15 mouse cellular contexts compared by ENCODE assay signal in genomic region chr2:165757799-165758198, GRCm38 (mm10).
DNase-seq lines count a peak whose midpoint lies in the region; ATAC-seq and TF ChIP-seq lines count a peak whose summit lies in the region.
"Had no signal": no experiment of that assay in that cellular context is flagged by ENCODE, and none has a peak within 500 bp of the region (broad histone marks: within the 10 kb centered on the region; RNA-seq: fewer than 3 reads in every experiment).

No protein-coding gene starts in this region.

- no peak overlapping the region for H3K4me2 ChIP-seq in forebrain, embryonic 14.5 days (ENCODE audit: low read length)
- no peak overlapping the region for H3K4me2 ChIP-seq in limb, embryonic 14.5 days (replicated peaks; ENCODE audit: low read depth, low read length, severe bottlenecking)
- no peak overlapping the region for H3K4me2 ChIP-seq in neural tube, embryonic 11.5 days (ENCODE audit: low read depth)
- H3K4me2 ChIP-seq: heart, embryonic 13.5 days; limb, embryonic 13.5 days had no signal

- H3K9ac ChIP-seq in forebrain, embryonic 14.5 days (ENCODE audit: low read length): no peak overlapping the region
- no peak overlapping the region for H3K9ac ChIP-seq in limb, embryonic 14.5 days (ENCODE audit: low read depth, low read length, severe bottlenecking)
- no peak overlapping the region for H3K9ac ChIP-seq in neural tube, embryonic 11.5 days (ENCODE audit: low read length)
- H3K9ac ChIP-seq: heart, embryonic 13.5 days; limb, embryonic 13.5 days had no signal

- no peak for DNase-seq in embryonic facial prominence, embryonic 10.5 days (ENCODE audit: low spot score)
- DNase-seq in forebrain, embryonic 14.5 days (ENCODE audit: low spot score): peak; percentile 28
- DNase-seq in limb, embryonic 14.5 days (ENCODE audit: low spot score): peak; percentile 23
- peak; percentile 59 for DNase-seq in neural tube, embryonic 11.5 days (ENCODE audit: low spot score)
- no peak for DNase-seq in right cerebral cortex, postnatal 4 days
- DNase-seq in adrenal gland, postnatal 36 days: no peak
- no peak for DNase-seq in kidney, adult 18-20 months
- no peak for DNase-seq in lung, postnatal 25 days (ENCODE audit: low spot score)
- DNase-seq: cerebellum, postnatal 25 days; kidney, postnatal 10 days had no signal

- H3K36me3 ChIP-seq in embryonic facial prominence, embryonic 10.5 days (replicated peaks): peaks cover 13% of the 10 kb centered on the region
- H3K36me3 ChIP-seq in forebrain, embryonic 14.5 days (ENCODE audit: control insufficient read depth, insufficient read depth, low read length): no peaks in the 10 kb centered on the region
- no peaks in the 10 kb centered on the region for H3K36me3 ChIP-seq in limb, embryonic 14.5 days (ENCODE audit: control insufficient read depth, insufficient read depth, low read length)
- H3K36me3 ChIP-seq in neural tube, embryonic 11.5 days (ENCODE audit: control insufficient read depth, insufficient read depth, low read length): no peaks in the 10 kb centered on the region
- H3K36me3 ChIP-seq: heart, embryonic 13.5 days; limb, embryonic 13.5 days had no signal

- no peak for TF ChIP-seq POLR2A in limb, embryonic 14.5 days (IDR thresholded peaks at IDR 0.05; ENCODE audit: borderline replicate concordance, extremely low read depth, insufficient read depth, insufficient read length)

- H3K27me3 ChIP-seq in embryonic facial prominence, embryonic 10.5 days (replicated peaks; ENCODE audit: low read depth, poor library complexity, severe bottlenecking): no peaks in the 10 kb centered on the region
- no peaks in the 10 kb centered on the region for H3K27me3 ChIP-seq in forebrain, embryonic 14.5 days (replicated peaks; ENCODE audit: control insufficient read depth, insufficient read depth, low read length)
- H3K27me3 ChIP-seq in limb, embryonic 14.5 days (ENCODE audit: control insufficient read depth, insufficient read depth, low read length): no peaks in the 10 kb centered on the region
- no peaks in the 10 kb centered on the region for H3K27me3 ChIP-seq in neural tube, embryonic 11.5 days (ENCODE audit: control insufficient read depth, insufficient read depth, low read length)
- H3K27me3 ChIP-seq: heart, embryonic 13.5 days; limb, embryonic 13.5 days had no signal

- no peaks in the 10 kb centered on the region for H3K9me3 ChIP-seq in embryonic facial prominence, embryonic 10.5 days
- no peaks in the 10 kb centered on the region for H3K9me3 ChIP-seq in forebrain, embryonic 14.5 days (replicated peaks; ENCODE audit: control insufficient read depth, low read length)
- H3K9me3 ChIP-seq in limb, embryonic 14.5 days (ENCODE audit: control insufficient read depth, low read length): no peaks in the 10 kb centered on the region
- no peaks in the 10 kb centered on the region for H3K9me3 ChIP-seq in neural tube, embryonic 11.5 days (ENCODE audit: control insufficient read depth, low read length)
- H3K9me3 ChIP-seq: heart, embryonic 13.5 days; limb, embryonic 13.5 days had no signal

- H3K4me1 ChIP-seq in embryonic facial prominence, embryonic 10.5 days: peaks cover 23% of the 10 kb centered on the region
- peaks cover 6% of the 10 kb centered on the region for H3K4me1 ChIP-seq in forebrain, embryonic 14.5 days (ENCODE audit: control insufficient read depth, insufficient read depth, low read length)
- no peaks in the 10 kb centered on the region for H3K4me1 ChIP-seq in limb, embryonic 14.5 days (ENCODE audit: control insufficient read depth, insufficient read depth, low read length)
- peaks cover 10% of the 10 kb centered on the region for H3K4me1 ChIP-seq in neural tube, embryonic 11.5 days (ENCODE audit: control insufficient read depth, insufficient read depth, low read length)
- H3K4me1 ChIP-seq: heart, embryonic 13.5 days; limb, embryonic 13.5 days had no signal

- no peak overlapping the region for H3K4me3 ChIP-seq in embryonic facial prominence, embryonic 10.5 days
- no peak overlapping the region for H3K4me3 ChIP-seq in forebrain, embryonic 14.5 days (ENCODE audit: low read depth, low read length)
- H3K4me3 ChIP-seq in limb, embryonic 14.5 days (replicated peaks; ENCODE audit: low read length): no peak overlapping the region
- no peak overlapping the region for H3K4me3 ChIP-seq in neural tube, embryonic 11.5 days (ENCODE audit: low read depth, low read length)
- H3K4me3 ChIP-seq: erythroblast, embryonic 14.5 days; heart, embryonic 13.5 days; limb, embryonic 13.5 days had no signal

- no peak for ATAC-seq in forebrain, embryonic 14.5 days
- 0 out of 2 replicates have a peak, but pooled peaks have one; percentile 21 for ATAC-seq in limb, embryonic 14.5 days (ENCODE audit: low FRiP score, low read depth)
- ATAC-seq in neural tube, embryonic 11.5 days (ENCODE audit: insufficient read depth, low FRiP score, low TSS enrichment): peak; percentile 45; the same call in 1 of the 2 replicates
- ATAC-seq: CD4-positive, CD25-positive, alpha-beta regulatory T cell, adult 4 months; inflammation-experienced regulatory T-cells, adult 6 months had no signal

- 75% methylated on average over 15 of the region's 15 CpGs for WGBS in embryonic facial prominence, embryonic 10.5 days
- 68% methylated on average over 15 of the region's 15 CpGs for WGBS in forebrain, embryonic 14.5 days
- WGBS in limb, embryonic 14.5 days: 66% methylated on average over 15 of the region's 15 CpGs
- 71% methylated on average over 15 of the region's 15 CpGs for WGBS in neural tube, embryonic 11.5 days

- peak overlapping the region; percentile 66; the same call in 1 of the 2 replicates for H3K27ac ChIP-seq in embryonic facial prominence, embryonic 10.5 days (replicated peaks)
- H3K27ac ChIP-seq in forebrain, embryonic 14.5 days (ENCODE audit: low read depth, low read length): no peak overlapping the region; the same call in 1 of the 2 replicates
- H3K27ac ChIP-seq in limb, embryonic 14.5 days (replicated peaks; ENCODE audit: low read depth, low read length): no peak overlapping the region
- H3K27ac ChIP-seq in neural tube, embryonic 11.5 days (ENCODE audit: low read depth, low read length): 0 out of 2 replicates have a peak overlapping the region, but pooled peaks have one; percentile 15
- H3K27ac ChIP-seq: heart, embryonic 13.5 days; limb, embryonic 13.5 days had no signal

Comparison
In these comparisons a context has a peak if more than half of its experiments do, and no peak if none do; other contexts are left out.
1. DNase-seq: peak in forebrain, embryonic 14.5 days (single experiment), limb, embryonic 14.5 days (single experiment) and neural tube, embryonic 11.5 days (single experiment); none in embryonic facial prominence, embryonic 10.5 days (single experiment), right cerebral cortex, postnatal 4 days (single experiment), adrenal gland, postnatal 36 days (0 of 2), kidney, adult 18-20 months (single experiment) and lung, postnatal 25 days (single experiment).
2. H3K27ac ChIP-seq: peak in embryonic facial prominence, embryonic 10.5 days (single experiment) and neural tube, embryonic 11.5 days (single experiment); none in forebrain, embryonic 14.5 days (single experiment) and limb, embryonic 14.5 days (single experiment).